Mouse (Mus musculus): ENCODE data around the gene Pramel6. TPM values are rescaled to one million over a fixed set of nuclear protein-coding genes. Genes with fewer than 3 reads are reported as not detected.
"Not testable (repeated sequence)": the region's sequence is repeated elsewhere in the genome, so short reads cannot be mapped to it uniquely, and the experiment has no call there.

Gene Pramel6
- total RNA-seq (2014; fragmentation: Nextera tagmentation), result not detected in 2 replicates
- 0.44 TPM in 1 of 2 replicates, not detected in the other for total RNA-seq (2017)
- polyA plus RNA-seq (2012), result not detected in 2 replicates

DNA sequence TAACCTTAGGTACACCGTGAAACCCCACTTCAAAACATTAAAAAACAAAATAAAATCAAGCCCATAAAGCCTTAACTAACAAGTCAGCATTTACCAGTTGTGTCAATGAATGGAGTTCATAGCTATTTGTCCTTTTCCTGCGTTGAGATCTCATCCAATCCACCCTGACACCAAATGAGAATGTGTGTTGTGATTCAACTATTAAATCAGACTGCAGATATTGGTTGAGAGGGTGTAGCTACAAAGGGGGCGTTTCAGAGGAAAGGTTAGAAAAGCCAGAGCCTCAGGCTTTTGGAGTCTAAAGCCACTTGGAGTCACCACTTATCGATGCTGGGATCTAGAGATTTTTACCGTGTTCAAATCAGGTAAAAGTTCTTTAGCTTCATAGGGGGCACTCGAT, at the start of gene Pramel6:
Gene Pramel6, plus strand, starts transcription at position 301 of the 400 bp plus-strand sequence.
- Histone ChIP-seq H3K4me3 (ENCODE audit: low read depth, low read length) (no peak within 1 kb of the TSS), H3K9me3 (replicated peaks) (peaks cover 9% of the 10 kb centered on the region), H3K4me1 (ENCODE audit: insufficient read depth, low read depth, low read length) (no peaks in the 10 kb centered on the region), H3K27me3 (ENCODE audit: insufficient read depth, low read length) (no peaks in the 10 kb centered on the region), H3K36me3 (replicated peaks) (no peaks in the 10 kb centered on the region)
- ATAC-seq (ENCODE audit: extremely low read depth, insufficient number of reproducible peaks, low FRiP score, poor library complexity, severe bottlenecking) (no peak), DNase-seq (ENCODE audit: low spot score) (no peak)
- TF ChIP-seq TAL1 (conservative IDR thresholded peaks at IDR 0.05; ENCODE audit: low read depth, low read length) (no peak), GATA1 (IDR thresholded peaks at IDR 0.05; ENCODE audit: borderline replicate concordance, low read length) (no peak), POLR2AphosphoS5 (IDR thresholded peaks at IDR 0.05; ENCODE audit: insufficient replicate concordance, low read depth, low read length) (no peak), CTCF (IDR thresholded peaks at IDR 0.05; ENCODE audit: low read depth, low read length) (no peak), GATA2 (IDR thresholded peaks at IDR 0.05; ENCODE audit: borderline replicate concordance, low read depth, low read length) (no peak)

GRCm38 (mm10) chr2:87461769-87462168, 44.6 kb upstream of the Pramel6 start:
- no peak for DNase-seq (ENCODE audit: low spot score)

GRCm38 (mm10) chr2:87480207-87480606, 26.2 kb upstream of the Pramel6 start:
- peaks cover 10% of the 10 kb centered on the region for H3K9me3 ChIP-seq (replicated peaks)
- DNase-seq (ENCODE audit: low spot score) (no peak), ATAC-seq (ENCODE audit: extremely low read depth, insufficient number of reproducible peaks, low FRiP score, poor library complexity, severe bottlenecking) (no peak)
- TF ChIP-seq GATA1 (IDR thresholded peaks at IDR 0.05; ENCODE audit: borderline replicate concordance, low read length) (no peak), TAL1 (conservative IDR thresholded peaks at IDR 0.05; ENCODE audit: low read depth, low read length) (no peak), POLR2AphosphoS5 (IDR thresholded peaks at IDR 0.05; ENCODE audit: insufficient replicate concordance, low read depth, low read length) (no peak), GATA2 (IDR thresholded peaks at IDR 0.05; ENCODE audit: borderline replicate concordance, low read depth, low read length) (no peak)
- no peak overlapping the region for H3K4me3 ChIP-seq (ENCODE audit: low read depth, low read length)
- H3K36me3 ChIP-seq (replicated peaks), result no peaks in the 10 kb centered on the region
- no peaks in the 10 kb centered on the region for H3K4me1 ChIP-seq (ENCODE audit: insufficient read depth, low read depth, low read length)
- no peaks in the 10 kb centered on the region for H3K27me3 ChIP-seq (ENCODE audit: insufficient read depth, low read length)

More at GRCm38 (mm10) chr2:87461769-87462168, 44.6 kb upstream of the Pramel6 start:
- Histone ChIP-seq H3K36me3 (replicated peaks) (no peaks in the 10 kb centered on the region), H3K4me3 (ENCODE audit: low read depth, low read length) (no peak overlapping the region), H3K27me3 (ENCODE audit: insufficient read depth, low read length) (no peaks in the 10 kb centered on the region), H3K9me3 (replicated peaks) (peaks cover 3% of the 10 kb centered on the region; the same call in 1 of the 2 replicates), H3K4me1 (ENCODE audit: insufficient read depth, low read depth, low read length) (no peaks in the 10 kb centered on the region)
- TF ChIP-seq GATA1 (IDR thresholded peaks at IDR 0.05; ENCODE audit: borderline replicate concordance, low read length) (no peak), POLR2AphosphoS5 (IDR thresholded peaks at IDR 0.05; ENCODE audit: insufficient replicate concordance, low read depth, low read length) (no peak), CTCF (IDR thresholded peaks at IDR 0.05; ENCODE audit: low read depth, low read length) (no peak), GATA2 (IDR thresholded peaks at IDR 0.05; ENCODE audit: borderline replicate concordance, low read depth, low read length) (no peak), TAL1 (conservative IDR thresholded peaks at IDR 0.05; ENCODE audit: low read depth, low read length) (no peak)
- ATAC-seq (ENCODE audit: extremely low read depth, insufficient number of reproducible peaks, low FRiP score, poor library complexity, severe bottlenecking), result no peak

GRCm38 (mm10) chr2:87481158-87481557, 25.2 kb upstream of the Pramel6 start:
- Histone ChIP-seq H3K4me1 (ENCODE audit: insufficient read depth, low read depth, low read length) (no peaks in the 10 kb centered on the region), H3K4me3 (ENCODE audit: low read depth, low read length) (no peak overlapping the region), H3K27me3 (ENCODE audit: insufficient read depth, low read length) (no peaks in the 10 kb centered on the region), H3K36me3 (replicated peaks) (no peaks in the 10 kb centered on the region), H3K9me3 (replicated peaks) (peaks cover 10% of the 10 kb centered on the region)
- no peak for TF ChIP-seq GATA2 (IDR thresholded peaks at IDR 0.05; ENCODE audit: borderline replicate concordance, low read depth, low read length)
- TF ChIP-seq GATA1 (IDR thresholded peaks at IDR 0.05; ENCODE audit: borderline replicate concordance, low read length), result no peak
- DNase-seq (ENCODE audit: low spot score) (no peak), ATAC-seq (ENCODE audit: extremely low read depth, insufficient number of reproducible peaks, low FRiP score, poor library complexity, severe bottlenecking) (no peak)

GRCm38 (mm10) chr2:87482276-87482675, 24.1 kb upstream of the Pramel6 start:
- no peaks in the 10 kb centered on the region for H3K4me1 ChIP-seq (ENCODE audit: insufficient read depth, low read depth, low read length)

DNA sequence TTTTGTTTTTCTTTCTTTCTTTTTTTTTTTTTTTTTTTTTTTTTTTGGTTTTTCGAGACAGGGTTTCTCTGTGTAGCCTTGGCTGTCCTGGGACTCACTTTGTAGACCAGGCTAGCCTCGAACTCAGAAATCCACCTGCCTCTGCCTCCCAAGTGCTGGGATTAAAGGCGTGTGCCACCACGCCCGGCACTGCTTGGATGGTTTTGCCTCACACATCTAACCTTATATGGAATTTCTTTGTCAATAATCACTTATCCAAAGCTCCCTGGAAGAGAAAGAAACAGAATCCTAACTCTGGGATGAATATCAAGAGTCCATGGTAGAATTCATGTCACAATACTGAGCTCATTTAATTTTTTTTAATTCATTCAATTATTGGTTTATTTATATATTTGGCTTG, 9.4 kb upstream of the Pramel6 start, which contains the start of gene Pramel7:
Gene Pramel7, minus strand, starts transcription at position 101 of the 400 bp plus-strand sequence.
- not testable (repeated sequence) for DNase-seq (ENCODE audit: low spot score); H3K4me1 ChIP-seq (ENCODE audit: insufficient read depth, low read depth, low read length); H3K4me3 ChIP-seq (ENCODE audit: low read depth, low read length); ATAC-seq (ENCODE audit: extremely low read depth, insufficient number of reproducible peaks, low FRiP score, poor library complexity, severe bottlenecking); H3K36me3 ChIP-seq (replicated peaks); H3K9me3 ChIP-seq (replicated peaks); H3K27me3 ChIP-seq (ENCODE audit: insufficient read depth, low read length)

More at GRCm38 (mm10) chr2:87482276-87482675, 24.1 kb upstream of the Pramel6 start:
- Histone ChIP-seq H3K9me3 (replicated peaks) (peaks cover 10% of the 10 kb centered on the region), H3K36me3 (replicated peaks) (no peaks in the 10 kb centered on the region), H3K4me3 (ENCODE audit: low read depth, low read length) (no peak overlapping the region), H3K27me3 (ENCODE audit: insufficient read depth, low read length) (no peaks in the 10 kb centered on the region)
- ATAC-seq (ENCODE audit: extremely low read depth, insufficient number of reproducible peaks, low FRiP score, poor library complexity, severe bottlenecking), result no peak
- TF ChIP-seq TAL1 (conservative IDR thresholded peaks at IDR 0.05; ENCODE audit: low read depth, low read length), result no peak
- no peak for DNase-seq (ENCODE audit: low spot score)

DNA sequence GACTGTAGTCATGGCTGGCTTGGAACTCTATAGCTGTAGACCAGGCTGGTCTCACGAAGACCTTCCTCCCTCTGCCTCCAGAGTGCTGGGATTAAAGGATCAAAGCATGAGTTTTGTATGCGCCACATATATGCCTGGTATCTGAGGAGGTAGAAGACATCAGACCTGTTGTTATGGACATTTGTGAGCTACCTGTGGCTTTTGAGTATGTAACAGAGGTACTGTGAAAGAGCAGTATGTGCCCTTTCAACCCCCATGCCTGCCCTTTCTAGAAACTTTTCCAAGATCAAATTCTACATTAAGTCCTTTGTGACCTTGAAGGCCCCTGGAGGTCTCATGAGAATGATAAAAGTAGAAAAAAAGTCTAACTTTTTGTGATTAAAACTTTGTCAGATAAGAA, 8.7 kb downstream of the Pramel6 start:
- DNase-seq (ENCODE audit: low spot score), result no peak
- Histone ChIP-seq H3K27me3 (ENCODE audit: insufficient read depth, low read length) (no peaks in the 10 kb centered on the region), H3K9me3 (replicated peaks) (peaks cover 10% of the 10 kb centered on the region), H3K4me3 (ENCODE audit: low read depth, low read length) (no peak overlapping the region), H3K36me3 (replicated peaks) (no peaks in the 10 kb centered on the region), H3K4me1 (ENCODE audit: insufficient read depth, low read depth, low read length) (no peaks in the 10 kb centered on the region)
- TF ChIP-seq CTCF (IDR thresholded peaks at IDR 0.05; ENCODE audit: low read depth, low read length) (no peak), GATA1 (IDR thresholded peaks at IDR 0.05; ENCODE audit: borderline replicate concordance, low read length) (no peak), GATA2 (IDR thresholded peaks at IDR 0.05; ENCODE audit: borderline replicate concordance, low read depth, low read length) (no peak), TAL1 (conservative IDR thresholded peaks at IDR 0.05; ENCODE audit: low read depth, low read length) (no peak), POLR2AphosphoS5 (IDR thresholded peaks at IDR 0.05; ENCODE audit: insufficient replicate concordance, low read depth, low read length) (no peak)
- ATAC-seq (ENCODE audit: extremely low read depth, insufficient number of reproducible peaks, low FRiP score, poor library complexity, severe bottlenecking), result no peak

All from G1E (cell line).